Mouse (Mus musculus) cerebellum, adult 2 months (tissue): ENCODE measurements around the gene Wdr43.

ENCODE experiments used
- CTCF ChIP-seq: fragments of 200-500 bp; IDR thresholded peaks from 2 replicates; pipeline ENCODE4 v1.5.1; 2011; ENCODE audit warnings: low read depth, mild to moderate bottlenecking, control low read depth, low read length, moderate library complexity, borderline replicate concordance; ENCODE audit not compliant: insufficient read depth
- POLR2A ChIP-seq: fragments of 200-500 bp; IDR thresholded peaks from 2 replicates; pipeline ENCODE4 v1.6.1; 2011; ENCODE audit warnings: low read length, control low read depth, borderline replicate concordance; ENCODE audit not compliant: insufficient read depth

DNA sequence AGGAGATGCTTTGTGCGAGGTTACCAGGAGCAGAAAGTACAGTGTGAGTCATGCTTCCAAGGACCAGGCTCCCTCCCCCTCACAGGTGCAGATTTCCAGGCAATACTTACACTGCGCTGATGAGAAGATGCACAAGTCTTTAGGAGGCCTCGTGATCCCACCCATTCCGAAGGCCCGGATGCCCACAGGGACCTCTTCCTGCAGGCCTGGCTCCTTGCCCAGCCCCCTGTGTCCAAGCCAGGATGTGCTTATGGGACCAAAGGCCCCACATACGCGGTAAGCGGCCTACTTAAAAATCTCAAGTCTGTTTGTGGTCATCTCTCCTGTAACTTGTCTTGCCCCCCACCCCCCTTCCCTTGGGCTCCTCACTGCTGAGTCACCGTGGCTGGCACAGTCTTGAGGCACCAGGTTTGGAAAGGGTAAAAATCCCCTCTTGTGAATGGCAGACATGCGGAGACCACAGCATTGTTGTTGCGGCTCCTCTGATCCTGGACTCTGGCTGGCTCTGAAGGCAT lies 75.7 kb downstream of the Wdr43 start:
- TF ChIP-seq POLR2A (no peak), CTCF (no peak)
